Mouse (Mus musculus): ENCODE data around the gene Naa16. TPM values are rescaled to one million over a fixed set of nuclear protein-coding genes. Genes with fewer than 3 reads are reported as not detected.
A peak's percentile ranks its signal among the peaks of the same experiment; 100 is the strongest.

Naa16 gene
- total RNA-seq, 2 experiments from 2014 or later, result 12.9 to 16.9 TPM

GRCm38 (mm10) chr14:79299796-79300195, 90.8 kb downstream of the Naa16 start:
- peak in 1 of 2 experiments; percentile 19 for DNase-seq (ENCODE audit: low spot score in 2 of 2)

- no peak for DNase-seq (ENCODE audit: low spot score in 2 of 2)
These were observed 91.3 kb downstream of the Naa16 start for GRCm38 (mm10) chr14:79299230-79299629.

GRCm38 (mm10) chr14:79298314-79298992, 92.1 kb downstream of the Naa16 start:
- DNase-seq (ENCODE audit: low spot score in 2 of 2), result no peak

GRCm38 (mm10) chr14:79296836-79297235, 93.7 kb downstream of the Naa16 start:
- DNase-seq (ENCODE audit: low spot score in 2 of 2), result no peak

- DNase-seq (ENCODE audit: low spot score in 2 of 2), result no peak
These were observed 94.4 kb downstream of the Naa16 start for GRCm38 (mm10) chr14:79296201-79296600.

GRCm38 (mm10) chr14:79295579-79295978, 95.0 kb downstream of the Naa16 start:
- no peak for DNase-seq (ENCODE audit: low spot score in 2 of 2)

GRCm38 (mm10) chr14:79294950-79295349, 95.6 kb downstream of the Naa16 start:
- no peak for DNase-seq (ENCODE audit: low spot score in 2 of 2)

- no peak for DNase-seq (ENCODE audit: low spot score in 2 of 2)
These were observed 96.3 kb downstream of the Naa16 start for GRCm38 (mm10) chr14:79294051-79294814.

GRCm38 (mm10) chr14:79293119-79293780, 97.3 kb downstream of the Naa16 start:
- DNase-seq (ENCODE audit: low spot score in 2 of 2), result no peak

GRCm38 (mm10) chr14:79291629-79292028, 98.9 kb downstream of the Naa16 start:
- DNase-seq (ENCODE audit: low spot score in 2 of 2), result no peak

GRCm38 (mm10) chr14:79290683-79291425, 99.7 kb downstream of the Naa16 start:
- DNase-seq (ENCODE audit: low spot score in 2 of 2), result no peak

GRCm38 (mm10) chr14:79289909-79290308, 100.7 kb downstream of the Naa16 start:
- no peak for DNase-seq (ENCODE audit: low spot score in 2 of 2)

- no peak for DNase-seq (ENCODE audit: low spot score in 2 of 2)
These were observed 102.3 kb downstream of the Naa16 start for GRCm38 (mm10) chr14:79288280-79288679.

- DNase-seq (ENCODE audit: low spot score in 2 of 2), result no peak
These were observed 103.2 kb downstream of the Naa16 start for GRCm38 (mm10) chr14:79287251-79287863.

- no peak for DNase-seq (ENCODE audit: low spot score in 2 of 2)
These were observed 105.0 kb downstream of the Naa16 start for GRCm38 (mm10) chr14:79285549-79285948.

GRCm38 (mm10) chr14:79284616-79285015, 106.0 kb downstream of the Naa16 start:
- no peak for DNase-seq (ENCODE audit: low spot score in 2 of 2)

- DNase-seq (ENCODE audit: low spot score in 2 of 2), result no peak
These were observed 106.6 kb downstream of the Naa16 start for GRCm38 (mm10) chr14:79283952-79284351.

- no peak for DNase-seq (ENCODE audit: low spot score in 2 of 2)
These were observed 108.6 kb downstream of the Naa16 start for GRCm38 (mm10) chr14:79281894-79282553.

- no peak for DNase-seq (ENCODE audit: low spot score in 2 of 2)
These were observed 110.1 kb downstream of the Naa16 start for GRCm38 (mm10) chr14:79280456-79280855.

- no peak for DNase-seq (ENCODE audit: low spot score in 2 of 2)
These were observed 111.1 kb downstream of the Naa16 start for GRCm38 (mm10) chr14:79279494-79279893.
